Mouse (Mus musculus): ENCODE results near the gene Cfap97d2.

The Cfap97d2 gene

DNA sequence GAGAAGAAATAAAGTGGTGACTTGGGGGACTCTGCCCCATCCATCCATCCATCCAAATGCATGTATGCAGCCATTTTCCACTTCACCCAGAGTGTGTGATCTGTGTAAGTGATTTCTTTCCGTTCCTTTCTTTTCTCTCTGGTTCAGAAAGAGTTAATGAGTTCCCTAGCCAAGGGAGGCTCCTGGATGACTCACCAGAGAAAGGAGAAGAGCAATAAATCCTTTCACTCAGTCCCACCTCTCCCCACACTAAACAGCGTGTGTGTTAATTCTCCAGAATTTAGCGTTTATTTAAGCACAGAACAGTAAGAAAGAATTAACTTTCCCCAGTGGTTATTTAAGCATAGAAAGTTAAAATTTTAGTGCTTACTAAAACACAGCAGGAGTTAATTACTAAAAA is 41.9 kb downstream of the Cfap97d2 start:
- DNase-seq: no peak

GRCm38 (mm10) chr8:13753680-13754079 is 48.0 kb downstream of the Cfap97d2 start:
- DNase-seq: peak; percentile 80

GRCm38 (mm10) chr8:13756480-13756879 is 50.8 kb downstream of the Cfap97d2 start:
- DNase-seq: no peak

GRCm38 (mm10) chr8:13756982-13757804 is 51.5 kb downstream of the Cfap97d2 start, which contains the start of gene Cdc16:
TSS of gene Cdc16 (plus strand) at chr8:13757676.
- peak; percentile 93 for DNase-seq

DNA sequence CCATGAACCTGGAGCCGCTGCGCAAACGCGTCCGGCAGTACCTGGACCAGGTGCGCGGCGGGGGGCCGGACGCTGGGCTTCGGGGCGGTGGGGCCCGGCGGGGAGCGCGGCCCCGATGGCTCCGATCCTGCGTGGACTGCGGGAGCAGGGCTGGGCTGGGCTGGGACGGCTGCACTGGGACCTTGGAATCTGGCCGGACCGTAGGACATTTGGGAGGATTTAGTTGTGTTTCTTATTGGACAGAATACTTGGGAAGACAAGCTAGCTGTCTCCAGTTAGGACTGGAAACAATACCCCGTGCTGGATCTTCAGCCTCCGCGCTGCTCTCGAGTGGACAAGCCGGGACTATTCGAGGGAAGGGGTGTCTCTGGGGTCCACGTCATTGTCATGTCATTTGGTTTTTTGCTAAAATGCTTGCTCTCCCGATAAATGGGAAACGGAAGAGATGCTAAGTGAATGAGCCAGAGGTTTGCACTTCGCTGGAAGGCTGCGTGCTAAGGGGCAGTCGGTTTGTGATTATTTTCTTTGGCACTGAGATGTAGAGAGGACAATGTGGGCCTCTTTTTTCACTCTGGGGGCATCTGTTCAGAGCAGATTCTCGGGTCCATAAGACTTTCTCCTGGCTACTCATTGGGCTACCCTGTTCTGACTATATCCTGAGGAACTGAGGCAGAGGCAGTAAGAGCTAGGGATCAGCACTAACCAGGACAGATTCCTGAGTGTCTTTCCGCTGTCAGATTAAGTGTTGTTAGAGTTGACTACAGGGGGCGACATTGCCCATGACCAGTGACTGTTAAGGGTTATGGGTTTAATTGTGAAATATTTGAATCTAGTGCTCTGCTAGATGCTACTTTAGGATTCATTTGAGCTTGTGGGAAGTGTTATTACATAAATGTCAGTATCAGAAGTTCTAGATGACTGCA is 52.4 kb downstream of the Cfap97d2 start:
- DNase-seq: peak; percentile 68

DNA sequence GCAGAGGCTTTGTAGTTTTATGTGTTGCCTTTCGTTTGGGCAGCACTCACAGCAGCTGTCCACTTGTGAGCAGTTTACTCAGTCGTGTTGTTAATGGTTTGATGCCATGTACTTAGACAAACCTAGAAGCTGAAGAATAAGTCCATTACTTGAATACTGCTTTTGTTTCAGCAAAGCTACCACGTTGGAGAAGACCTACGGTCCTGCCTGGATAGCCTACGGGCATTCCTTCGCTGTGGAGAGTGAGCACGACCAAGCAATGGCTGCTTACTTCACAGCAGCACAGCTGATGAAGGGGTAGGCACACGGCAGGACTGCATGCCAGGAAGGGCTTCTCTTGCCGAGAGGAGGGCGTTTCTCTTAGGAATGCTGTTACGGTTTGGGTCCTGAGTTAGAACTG is 63.5 kb downstream of the Cfap97d2 start:
- DNase-seq: no peak

DNA sequence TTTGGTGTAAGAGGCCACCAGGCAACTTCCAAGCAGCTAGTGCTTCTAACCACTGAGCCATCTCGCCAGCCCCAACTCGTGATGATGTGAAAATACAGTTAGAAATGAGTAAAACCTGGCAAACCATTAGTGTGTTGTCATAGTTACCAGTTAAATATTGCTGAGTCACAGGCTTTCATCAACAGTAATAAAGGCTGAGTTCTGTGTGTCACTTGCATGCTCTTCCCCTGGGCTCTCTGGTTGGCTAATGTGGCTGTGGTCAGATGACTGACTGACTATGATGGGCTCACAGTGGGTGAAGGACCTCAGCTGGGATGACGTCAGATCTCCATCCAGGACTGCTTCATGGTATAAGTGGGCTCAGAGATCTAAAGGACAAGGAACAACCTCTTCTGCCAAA is 74.8 kb downstream of the Cfap97d2 start:
- no peak for DNase-seq

DNA sequence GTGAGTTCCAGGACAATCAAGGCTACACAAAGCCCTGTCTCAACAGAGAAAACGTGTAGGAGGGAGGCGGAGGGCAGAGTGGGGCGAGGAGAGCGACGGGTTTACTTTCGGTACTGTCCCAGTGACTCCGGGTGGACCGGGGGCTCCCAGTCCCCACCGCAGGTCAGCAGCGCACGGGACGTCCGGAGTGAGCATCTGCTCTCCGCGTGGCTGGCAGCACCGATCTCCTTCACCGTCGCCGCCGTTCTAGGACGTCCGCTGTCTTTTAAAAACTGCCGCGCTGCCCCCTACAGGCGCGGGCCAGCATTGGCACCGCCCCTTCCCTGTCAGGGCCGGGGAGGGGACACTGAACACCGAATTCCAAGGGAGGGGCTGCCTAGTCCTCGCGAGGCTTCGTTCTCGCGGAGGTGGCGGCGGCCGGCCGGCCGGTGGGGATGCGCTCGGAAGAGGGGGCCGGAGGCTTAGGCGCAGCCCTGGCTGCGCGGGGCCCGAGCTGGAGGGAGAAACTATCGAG is 79.6 kb downstream of the Cfap97d2 start, which contains the start of gene Upf3a:
Upf3a (plus strand) TSS at position 366 of the 514 bp plus-strand sequence.
- peak; percentile 98 for DNase-seq

GRCm38 (mm10) chr8:13785764-13786299 is 80.1 kb downstream of the Cfap97d2 start:
- DNase-seq: peak; percentile 98

- no peak for DNase-seq
These were observed 83.9 kb downstream of the Cfap97d2 start for GRCm38 (mm10) chr8:13789606-13790005.

All from retina, postnatal 1 day (tissue).